Mouse (Mus musculus): ENCODE measurements around the gene Cryba1.

DNA sequence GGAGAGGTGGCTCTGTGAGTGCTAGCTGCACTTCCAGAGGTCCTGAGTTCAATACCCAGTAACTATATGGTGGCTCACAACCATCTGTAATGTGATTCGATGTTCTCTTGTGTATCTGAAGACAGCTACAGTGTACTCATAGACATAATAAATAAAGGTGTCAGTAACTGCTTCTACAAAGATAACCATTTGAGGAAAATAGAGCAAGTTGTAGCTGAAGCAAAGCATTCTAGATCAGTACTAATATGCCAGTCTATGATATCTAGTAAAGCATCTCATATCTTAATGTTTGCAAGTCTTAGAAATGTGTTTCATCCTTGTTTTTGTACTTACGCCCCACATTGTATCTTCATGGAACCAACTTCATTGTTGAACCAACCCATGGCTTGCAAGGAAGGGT is 6.0 kb downstream of the Cryba1 start:
- TF ChIP-seq POLR2A (IDR thresholded peaks at IDR 0.05; ENCODE audit: low read depth, low read length) = no peak
- TF ChIP-seq CTCF (IDR thresholded peaks at IDR 0.05; ENCODE audit: borderline replicate concordance, insufficient read depth, low read length) = no peak

Data from embryonic fibroblast, embryonic 13.5 days (primary cell).